Mouse (Mus musculus) adrenal gland, adult 8-10 months (tissue): ENCODE results near the gene Gapt. TPM values are rescaled to one million over a fixed set of nuclear protein-coding genes. Genes with fewer than 3 reads are reported as not detected.
"Not testable (repeated sequence)": the region's sequence is repeated elsewhere in the genome, so short reads cannot be mapped to it uniquely, and the experiment has no call there.

ENCODE experiments used
- DNase-seq: peaks from one replicate; pipeline ENCODE4 v3.0.0; 2022
- total RNA-seq, 4 experiments: library from RNA; stranded (reverse); gene quantifications; 2 replicates each; pipeline ENCODE4 v1.2.4; 2022

The Gapt gene
- under 1 TPM; 0.32 to 0.62 (median 0.35) TPM for total RNA-seq

DNA sequence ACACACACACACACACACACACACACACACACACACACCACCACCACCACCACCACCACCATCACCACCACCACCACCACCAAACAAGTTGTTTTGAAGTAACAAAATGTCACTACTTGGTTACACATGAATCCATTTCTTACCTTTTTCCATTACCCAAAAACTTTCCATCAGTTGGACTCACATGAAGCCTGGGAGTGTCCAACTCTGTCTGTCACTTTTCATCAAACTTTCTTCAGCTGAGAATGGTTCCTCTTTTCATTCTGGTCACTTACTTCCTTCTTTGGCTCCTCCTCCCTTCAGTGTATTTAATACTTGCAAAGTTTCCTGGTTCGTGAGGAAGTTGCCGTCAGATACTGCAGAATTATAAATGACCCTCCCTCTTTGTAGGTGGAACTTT, at the start of gene Gapt:
TSS of gene Gapt (minus strand) at position 259 of the 400 bp plus-strand sequence.
- no peak for DNase-seq

DNA sequence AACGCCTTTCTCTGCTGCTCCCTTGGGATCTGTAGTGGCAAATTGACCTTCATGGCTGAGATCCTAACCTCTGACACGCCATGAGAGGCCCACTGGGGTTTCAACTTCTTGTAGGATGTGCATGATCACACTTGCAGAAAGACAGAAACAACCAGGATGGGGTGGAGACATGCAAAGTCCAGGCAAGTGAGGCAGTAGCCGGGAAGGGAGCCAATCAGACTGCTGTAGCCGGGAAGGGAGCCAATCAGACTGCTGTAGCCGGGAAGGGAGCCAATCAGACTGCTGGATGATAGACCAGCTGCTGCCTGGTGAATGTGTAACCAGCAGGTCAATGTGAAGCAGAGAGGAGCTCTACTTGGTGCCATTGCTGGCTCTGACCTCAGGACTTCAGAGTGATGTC, 49.2 kb upstream of the Gapt start:
- no peak for DNase-seq

DNA sequence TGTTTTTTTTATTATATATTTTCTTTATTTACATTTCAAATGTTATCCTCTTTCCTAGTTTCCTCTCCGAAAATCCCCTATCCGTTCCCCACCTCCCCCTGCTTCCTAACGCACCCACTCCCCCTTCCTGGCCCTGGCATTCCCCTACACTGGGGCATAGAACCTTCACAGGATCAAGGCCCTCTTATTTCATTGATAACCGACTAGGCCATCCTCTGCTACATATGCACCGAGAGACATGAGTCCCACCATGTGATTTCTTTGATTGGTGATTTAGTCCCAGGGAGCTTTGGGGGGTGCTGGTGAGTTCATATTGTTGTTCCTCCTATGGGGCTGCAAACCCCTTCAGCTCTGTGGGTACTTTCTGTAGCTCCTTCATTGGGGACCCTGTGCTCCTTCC, 47.7 kb upstream of the Gapt start:
- not testable (repeated sequence) for DNase-seq

DNA sequence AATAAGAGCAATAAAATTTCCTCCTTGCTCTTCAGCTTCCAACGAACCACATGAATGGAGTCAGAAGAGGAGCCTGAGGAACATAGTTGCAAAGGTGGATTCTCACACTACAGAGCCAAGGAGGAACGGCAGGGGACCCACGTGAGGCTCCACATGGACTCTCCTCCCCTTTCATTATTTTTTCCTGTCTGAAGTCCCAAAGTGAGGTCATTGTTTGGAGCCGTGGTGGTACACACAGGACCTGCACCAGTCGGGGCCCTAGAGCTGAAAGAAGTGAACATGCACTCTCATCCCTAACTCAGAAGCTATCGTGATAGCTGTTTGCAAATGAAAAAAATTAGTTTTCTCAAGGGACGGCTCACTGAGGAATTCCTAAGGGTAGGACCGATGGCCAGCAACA, 47.1 kb upstream of the Gapt start:
- DNase-seq = no peak

DNA sequence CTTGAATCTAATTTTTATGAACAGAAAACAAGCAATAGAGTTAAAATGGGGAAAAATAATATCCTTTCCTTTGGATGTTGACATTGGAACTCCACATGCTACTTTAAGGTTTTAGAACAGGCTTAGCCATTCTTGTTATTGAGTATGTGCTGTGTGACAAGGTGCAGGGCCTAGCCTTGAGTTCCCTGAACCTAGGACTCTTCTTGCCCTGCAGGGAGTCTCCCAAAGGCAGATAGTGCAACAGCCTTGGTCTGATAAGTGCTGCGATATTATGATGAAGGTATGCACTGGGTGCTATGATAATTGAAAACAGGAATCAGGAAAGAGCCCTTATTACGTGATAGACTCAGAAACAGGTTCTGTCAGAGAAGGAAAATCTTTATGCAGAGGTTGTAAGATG, 44.9 kb upstream of the Gapt start:
- no peak for DNase-seq

DNA sequence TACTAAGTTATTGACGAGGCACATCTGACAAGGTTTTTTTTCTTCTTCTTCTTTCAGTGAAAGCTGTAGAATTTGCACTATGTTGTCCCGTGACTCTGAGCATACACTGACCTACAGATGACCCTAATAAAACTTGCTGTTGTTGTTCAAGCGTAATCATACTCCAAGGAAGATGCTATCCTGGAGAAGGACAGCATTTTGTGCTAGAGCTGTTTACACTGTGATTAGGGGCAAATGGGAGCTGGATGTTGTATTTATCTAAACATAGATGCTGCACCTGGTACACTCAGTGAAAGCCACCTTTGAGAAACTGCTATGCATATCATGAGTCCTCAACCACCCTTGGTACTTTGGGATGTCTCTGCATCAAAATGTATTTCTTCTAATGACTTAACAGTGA, 44.4 kb upstream of the Gapt start:
- no peak for DNase-seq

DNA sequence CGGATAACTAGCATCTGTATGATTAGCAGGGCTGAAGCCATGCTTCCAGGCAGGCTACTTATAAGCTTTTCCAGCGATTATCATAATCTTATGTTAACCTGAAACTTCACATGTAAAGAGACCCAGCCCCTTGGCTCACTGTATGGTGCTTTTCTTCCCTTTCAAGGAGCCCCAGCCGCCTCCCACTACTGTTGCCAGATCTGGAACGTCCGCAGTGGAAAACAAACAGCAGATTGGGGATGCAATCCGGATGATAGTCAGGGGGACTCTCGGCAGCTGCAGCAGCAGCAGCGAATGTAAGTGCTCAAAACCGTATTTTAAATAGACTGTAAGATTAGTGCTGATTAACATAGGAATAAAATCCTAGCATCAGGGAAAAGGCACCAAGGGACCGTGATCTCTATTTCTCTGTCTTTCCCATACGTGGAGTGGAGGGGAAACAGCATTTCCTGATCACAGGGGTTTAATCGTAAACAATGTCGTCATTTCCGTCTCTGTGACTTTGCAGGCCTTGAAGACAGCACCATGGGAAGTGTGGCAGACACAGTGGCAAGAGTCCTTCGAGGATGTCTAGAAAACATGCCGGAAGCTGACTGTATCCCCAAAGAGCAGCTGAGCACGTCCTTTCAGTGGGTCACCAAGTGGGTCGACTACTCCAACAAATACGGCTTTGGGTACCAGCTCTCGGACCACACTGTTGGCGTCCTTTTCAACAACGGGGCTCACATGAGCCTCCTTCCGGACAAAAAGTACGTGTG, 41.7 kb upstream of the Gapt start:
- DNase-seq = no peak

DNA sequence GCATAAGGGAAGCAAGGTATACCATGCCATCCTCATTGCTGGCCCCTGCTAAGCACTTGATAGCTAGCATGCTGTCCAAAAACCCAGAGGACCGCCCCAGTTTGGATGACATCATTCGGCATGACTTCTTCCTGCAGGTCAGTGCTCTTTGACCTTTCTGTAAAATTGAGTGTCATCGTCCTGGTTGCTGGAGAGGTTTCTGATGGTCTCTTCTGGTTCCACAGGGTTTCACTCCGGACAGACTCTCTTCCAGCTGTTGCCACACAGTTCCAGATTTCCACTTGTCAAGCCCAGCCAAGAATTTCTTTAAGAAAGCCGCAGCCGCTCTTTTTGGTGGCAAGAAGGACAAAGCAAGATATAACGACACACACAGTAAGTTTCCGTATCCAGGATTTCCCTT, 40.8 kb upstream of the Gapt start:
- DNase-seq = no peak

DNA sequence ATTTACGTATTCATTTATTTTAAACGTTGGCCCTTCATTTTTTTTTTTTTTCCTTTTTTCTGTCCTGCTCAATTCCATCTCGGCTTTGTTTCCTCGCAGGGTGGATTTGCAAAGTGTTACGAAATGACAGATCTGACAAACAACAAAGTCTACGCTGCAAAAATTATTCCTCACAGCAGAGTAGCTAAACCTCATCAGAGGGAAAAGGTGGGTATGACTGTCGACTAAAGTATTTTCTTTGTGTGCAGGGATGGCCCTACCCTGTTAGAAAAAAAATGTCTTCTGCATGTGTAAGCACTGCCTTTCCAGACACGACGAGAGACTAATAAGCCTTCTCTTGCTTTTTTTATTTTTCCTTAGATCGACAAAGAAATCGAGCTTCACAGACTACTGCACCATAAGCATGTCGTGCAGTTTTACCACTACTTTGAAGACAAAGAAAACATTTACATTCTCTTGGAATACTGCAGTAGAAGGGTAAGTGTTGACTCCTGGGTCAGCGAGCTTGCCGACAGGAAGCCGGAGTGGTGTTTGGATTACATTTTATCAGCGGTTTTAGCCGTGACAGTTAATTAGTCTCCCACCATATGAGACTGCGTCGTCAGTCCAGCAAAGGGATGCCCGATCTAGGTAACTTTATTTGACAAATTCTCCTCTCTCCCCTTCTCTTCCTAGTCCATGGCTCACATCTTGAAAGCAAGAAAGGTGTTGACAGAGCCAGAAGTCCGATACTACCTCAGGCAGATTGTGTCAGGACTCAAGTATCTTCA, 39.1 kb upstream of the Gapt start:
- no peak for DNase-seq

DNA sequence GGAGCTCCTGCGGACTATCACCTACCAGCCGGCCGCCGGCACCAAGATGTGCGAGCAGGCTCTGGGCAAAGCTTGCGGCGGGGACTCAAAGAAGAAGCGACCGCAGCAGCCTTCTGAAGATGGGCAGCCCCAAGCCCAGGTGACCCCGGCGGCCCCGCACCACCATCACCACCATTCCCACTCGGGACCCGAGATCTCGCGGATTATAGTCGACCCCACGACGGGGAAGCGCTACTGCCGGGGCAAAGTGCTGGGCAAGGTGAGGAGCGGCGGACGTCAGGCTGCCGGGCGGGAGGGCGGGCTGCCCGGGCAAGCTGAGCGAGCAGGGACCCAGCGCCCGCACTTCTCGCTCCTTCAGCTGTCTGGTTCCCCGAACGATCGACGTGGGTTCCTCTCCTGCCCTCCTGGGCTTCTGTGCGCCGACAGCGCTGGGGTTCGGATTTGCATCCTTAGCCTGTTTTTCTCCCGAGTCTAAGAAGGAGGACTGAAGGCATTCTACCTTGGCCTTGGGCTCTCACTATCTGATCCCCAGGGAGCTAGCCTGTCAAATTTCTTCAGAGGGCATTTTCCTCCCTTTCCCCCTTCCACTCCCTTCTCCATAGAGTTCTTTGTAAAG, 38.3 kb upstream of the Gapt start:
- DNase-seq = peak; percentile 10

DNA sequence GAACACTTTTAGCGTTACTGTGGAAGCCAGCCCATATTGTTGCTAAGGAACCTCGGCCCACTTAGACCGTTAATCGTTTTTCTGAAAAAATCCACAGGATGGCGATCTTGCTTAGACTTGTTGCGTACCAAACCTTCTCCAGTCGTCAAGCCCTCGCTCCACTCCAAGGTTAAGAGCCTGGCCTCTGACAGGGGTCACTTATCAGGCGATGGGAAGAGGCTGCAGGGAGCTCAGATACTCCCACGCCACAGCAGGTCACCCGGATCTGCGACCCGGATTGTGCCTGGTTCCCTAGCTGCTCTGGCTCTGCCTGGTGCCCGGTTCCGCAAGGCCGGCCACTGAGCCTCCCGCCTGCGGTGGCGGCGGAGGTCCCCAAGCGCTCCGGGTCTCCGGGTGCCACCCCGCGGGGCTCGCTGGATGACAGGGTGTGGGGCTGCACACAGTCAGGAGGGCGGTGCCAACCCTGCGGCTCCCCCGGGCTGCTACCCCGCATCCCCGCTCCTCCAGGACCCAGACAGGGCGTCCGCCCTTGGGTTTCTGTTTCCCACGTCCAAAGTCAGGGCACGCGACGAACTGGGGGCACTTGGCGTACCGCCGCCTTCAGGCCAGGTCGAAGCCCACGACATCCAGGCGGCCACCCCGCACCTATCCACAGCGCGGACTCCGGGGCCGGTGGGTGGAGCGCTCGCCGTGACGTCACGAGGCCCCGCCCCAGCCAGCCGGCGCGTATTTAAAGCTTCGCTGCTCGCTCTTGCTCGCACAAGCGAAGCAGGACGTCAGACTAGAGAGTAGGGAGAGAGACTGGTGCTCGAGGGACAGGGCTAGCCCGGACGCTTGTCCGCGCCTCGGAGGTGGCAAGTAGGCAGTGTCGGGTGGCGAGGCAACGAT, 37.5 kb upstream of the Gapt start, which contains the start of gene Plk2:
TSS of gene Plk2 (plus strand) at position 756 of the 888 bp plus-strand sequence.
- peak; percentile 88 for DNase-seq

DNA sequence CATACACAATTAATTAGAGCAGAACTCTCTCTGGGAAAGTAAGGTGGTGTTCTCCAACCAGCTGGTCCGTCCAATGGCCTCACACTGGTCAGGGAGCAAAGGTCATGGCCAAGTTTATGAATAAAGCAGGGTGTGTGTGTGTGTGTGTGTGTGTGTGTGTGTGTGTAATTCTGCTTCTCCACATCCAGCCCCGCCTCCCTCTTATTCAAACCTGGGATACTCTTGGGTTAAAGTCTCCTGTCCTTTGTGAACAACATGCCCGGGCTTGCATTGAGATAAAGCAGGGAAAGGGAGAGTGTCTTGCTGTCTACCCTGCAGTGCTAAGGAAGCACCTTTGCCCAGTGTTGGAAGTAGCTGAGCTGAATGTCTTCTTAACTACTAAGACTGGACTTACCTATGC, 35.6 kb upstream of the Gapt start:
- no peak for DNase-seq

DNA sequence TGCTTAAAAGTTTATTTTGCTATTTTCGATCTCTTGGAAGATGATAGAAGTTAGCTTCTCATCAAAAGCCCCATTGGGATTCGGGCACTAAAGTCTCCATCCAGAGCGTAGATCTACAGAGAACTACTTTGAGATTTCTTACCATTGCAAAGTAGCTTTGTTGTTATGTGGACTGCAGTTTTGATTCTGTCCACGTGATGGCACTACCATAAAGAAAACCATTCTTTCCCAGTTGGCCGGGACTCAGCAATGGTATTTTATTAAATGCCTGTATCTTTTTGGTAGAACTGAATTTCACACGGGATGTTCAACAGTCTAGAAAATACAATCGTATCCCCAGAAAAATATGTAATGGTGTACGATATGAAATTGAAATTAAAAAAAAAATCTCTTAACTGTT, 35.2 kb upstream of the Gapt start:
- no peak for DNase-seq

DNA sequence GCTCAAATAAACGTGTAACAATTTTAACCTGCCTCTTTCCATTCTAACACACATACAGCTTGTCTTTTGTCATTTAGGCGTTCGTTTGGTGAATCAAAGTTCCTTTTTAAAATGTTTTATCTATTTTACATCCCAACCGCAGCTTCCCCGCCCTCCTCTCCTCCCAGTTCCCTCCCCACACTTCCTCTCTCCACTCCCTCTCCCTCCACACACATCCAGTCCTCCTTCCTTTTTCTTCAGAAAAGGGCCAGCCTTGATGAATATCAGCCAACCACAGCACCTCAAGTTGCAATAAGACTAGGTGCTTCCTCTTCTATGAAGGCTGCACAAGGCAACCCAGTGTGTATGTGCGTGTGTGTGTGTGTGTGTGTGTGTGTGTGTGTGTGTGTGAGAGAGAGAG, 27.5 kb upstream of the Gapt start:
- no peak for DNase-seq

DNA sequence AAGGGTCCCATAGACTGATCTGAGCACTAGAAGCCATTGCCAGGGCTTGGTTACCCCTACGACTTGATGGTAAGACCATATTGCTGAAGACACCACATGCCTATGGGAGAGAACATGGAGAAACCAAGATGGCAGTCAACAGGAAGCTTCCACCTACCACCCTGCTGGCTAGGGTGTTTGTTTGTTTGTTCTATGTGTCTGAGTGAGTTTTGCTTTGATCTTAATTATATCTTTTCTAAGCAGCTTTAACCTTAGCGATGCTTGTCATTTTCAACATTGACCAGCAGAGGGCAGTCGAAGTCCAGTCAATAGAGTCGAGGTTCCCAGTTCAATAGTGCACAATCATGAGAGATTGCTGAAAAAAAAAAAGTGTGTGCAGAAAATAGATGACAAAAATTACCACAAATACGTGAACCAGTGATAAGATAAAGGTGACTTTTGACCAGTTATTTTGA, 25.5 kb upstream of the Gapt start:
- DNase-seq = no peak

DNA sequence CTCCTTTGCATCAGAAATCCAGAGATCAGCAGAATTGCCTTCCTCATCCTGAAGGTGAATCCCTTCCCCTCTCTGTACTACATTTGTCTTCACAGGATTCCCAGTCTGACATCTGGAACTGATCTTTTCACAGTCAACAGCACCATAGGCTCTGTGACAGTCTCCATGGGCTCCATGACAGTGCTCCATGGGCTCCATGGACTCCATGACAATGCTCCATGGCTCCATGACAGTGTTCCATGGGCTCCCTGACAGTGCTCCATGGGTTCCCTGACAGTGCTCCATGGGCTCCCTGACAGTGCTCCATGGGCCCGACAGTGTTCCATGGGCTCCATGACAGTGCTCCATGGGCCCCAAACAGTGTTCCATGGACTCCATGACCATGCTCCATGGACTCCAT, 12.7 kb upstream of the Gapt start:
- DNase-seq = no peak

DNA sequence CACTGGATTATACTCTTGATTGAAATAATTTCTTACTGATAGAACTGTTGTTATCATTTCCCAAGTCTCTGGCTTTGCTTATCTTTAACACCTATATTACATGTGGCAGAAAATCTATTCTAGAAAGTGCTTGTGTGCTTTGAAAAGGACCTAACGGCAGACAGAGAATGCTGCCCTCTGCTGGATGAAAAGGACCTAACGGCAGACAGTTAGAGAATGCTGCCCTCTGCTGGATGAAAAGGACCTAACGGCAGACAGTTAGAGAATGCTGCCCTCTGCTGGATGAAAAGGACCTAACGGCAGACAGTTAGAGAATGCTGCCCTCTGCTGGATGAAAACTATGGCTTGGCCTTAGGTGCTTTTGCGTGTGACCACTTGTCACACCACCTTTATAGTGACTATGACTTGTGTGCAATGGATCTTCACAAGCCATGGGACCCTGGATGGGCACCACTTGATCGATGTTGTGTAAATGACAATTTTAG, 11.6 kb upstream of the Gapt start:
- peak; percentile 14 for DNase-seq

DNA sequence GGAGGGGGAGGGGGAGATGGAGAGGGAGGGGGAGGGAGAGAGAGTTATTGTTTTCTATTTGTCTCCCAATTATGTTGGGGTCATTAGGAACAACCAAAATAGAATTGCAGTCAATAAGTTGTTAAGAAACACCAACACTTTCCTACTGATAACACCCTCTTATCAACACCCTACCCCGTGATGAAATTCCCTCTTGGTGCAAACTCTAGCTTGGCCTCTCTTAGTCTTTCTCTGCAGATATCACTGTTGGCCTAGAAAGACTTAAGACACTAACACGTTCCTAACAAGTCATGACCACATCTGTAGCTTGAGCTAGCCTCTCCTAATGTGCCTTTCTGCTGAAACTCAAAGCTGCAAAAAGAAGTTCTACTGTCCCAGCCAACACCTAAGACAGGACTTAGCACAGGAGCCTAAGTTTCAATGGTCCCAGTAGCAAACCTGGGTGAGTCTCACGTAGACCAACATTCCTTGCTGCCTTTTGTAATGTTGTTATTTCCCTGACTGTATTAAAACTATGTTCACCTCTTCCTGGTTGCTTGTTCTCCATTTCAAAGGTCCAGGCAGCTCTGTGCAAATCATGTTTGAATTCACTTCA, 11.1 kb upstream of the Gapt start:
- no peak for DNase-seq

DNA sequence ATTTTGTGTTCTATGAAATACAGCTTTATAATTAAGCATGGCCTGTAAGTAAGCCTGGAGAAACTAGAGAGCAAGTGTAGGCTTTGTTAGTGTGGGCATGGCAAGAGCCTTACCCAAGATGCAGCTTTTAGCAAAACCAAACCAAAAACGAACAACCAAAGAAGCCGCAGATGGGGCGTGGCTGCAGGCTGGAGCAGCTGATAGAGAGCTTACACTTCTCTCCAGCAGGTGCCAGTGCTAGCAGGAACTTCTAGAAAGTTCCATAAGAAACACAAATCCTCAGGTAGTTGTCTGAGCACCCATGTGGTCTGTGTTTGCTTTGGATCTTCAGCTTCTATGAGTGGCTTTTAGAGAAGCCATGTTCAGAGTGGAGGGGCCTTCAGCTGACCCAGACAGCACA, 9.5 kb upstream of the Gapt start:
- no peak for DNase-seq

DNA sequence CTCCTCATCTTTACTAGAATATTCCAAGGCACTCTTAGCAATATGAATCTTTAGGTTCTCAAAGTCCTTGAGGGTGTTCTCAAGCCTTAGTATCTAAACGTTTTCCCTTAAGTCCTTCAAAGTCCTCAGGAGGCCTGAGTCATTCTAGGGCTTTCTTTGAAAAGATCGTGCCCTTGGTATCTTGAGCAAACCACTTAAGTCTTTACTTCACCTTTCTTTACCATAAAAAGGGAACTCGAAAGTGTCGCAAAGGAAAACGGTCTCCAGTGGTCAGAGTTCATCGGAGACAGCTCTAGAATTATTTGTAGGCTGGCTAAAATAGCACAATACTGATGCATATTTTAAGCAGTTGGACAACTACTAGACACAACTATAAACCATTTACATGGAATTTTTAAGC, 6.7 kb upstream of the Gapt start:
- no peak for DNase-seq

DNA sequence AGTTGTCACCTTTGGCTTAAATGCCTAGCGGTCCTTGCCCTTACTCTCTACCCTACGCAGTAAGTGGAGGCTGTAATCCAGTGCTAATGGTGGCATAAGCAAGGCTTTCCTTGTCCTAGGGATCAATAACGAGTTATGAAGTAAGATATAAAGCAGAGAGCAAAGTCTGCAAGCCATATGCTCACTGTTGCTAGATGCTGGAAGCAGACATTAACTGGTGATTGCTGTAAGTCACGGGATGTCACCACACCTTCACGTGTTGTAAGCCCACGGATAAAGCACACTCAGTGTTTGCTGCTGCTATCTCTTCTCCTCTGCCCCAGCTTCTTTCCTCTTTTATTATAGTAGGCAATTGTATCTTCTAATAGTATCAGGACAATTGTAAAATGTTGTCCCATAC, 5.9 kb downstream of the Gapt start:
- no peak for DNase-seq

DNA sequence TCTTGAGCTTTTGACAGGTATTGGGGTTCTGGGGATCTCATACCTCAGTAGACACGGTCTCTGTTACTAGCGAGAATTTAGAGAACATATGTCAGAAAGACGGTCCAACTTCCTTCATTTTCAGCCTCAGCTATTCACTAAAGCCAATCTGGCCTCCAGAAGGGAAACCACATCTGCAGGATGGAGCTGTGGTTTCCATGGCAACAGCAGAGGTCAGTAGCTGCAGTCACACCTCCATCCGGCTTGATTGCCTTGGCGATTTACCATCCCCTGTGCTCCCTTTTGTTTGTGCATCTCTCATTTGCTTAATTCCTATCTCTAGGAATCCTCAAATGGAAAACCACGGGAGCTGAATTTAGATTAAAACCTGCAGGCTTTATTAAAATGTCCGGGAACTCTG, 10.3 kb downstream of the Gapt start:
- DNase-seq = no peak
